Mouse (Mus musculus) induced T-regulatory cell, adult 2 months (primary cell): ENCODE results near the gene Tmem30c.
A peak's percentile ranks its signal among the peaks of the same experiment; 100 is the strongest.

Source experiments
- DNase-seq: peaks from one replicate; pipeline ENCODE4 v3.0.0-alpha.2; 2012; ENCODE audit warnings: low read depth

The Tmem30c gene

GRCm38 (mm10) chr16:57295216-57295934 lies 2.7 kb upstream of the Tmem30c start:
- no peak for DNase-seq

GRCm38 (mm10) chr16:57292296-57292695 lies 369 bp downstream of the Tmem30c start:
- no peak for DNase-seq

GRCm38 (mm10) chr16:57291696-57292095 lies 969 bp downstream of the Tmem30c start:
- peak; percentile 10 for DNase-seq

GRCm38 (mm10) chr16:57281417-57281816 lies 11.2 kb downstream of the Tmem30c start:
- DNase-seq: no peak

GRCm38 (mm10) chr16:57280221-57281217 lies 12.1 kb downstream of the Tmem30c start:
- no peak for DNase-seq

GRCm38 (mm10) chr16:57278976-57279626 lies 13.6 kb downstream of the Tmem30c start:
- no peak for DNase-seq

- DNase-seq: no peak
Observed at GRCm38 (mm10) chr16:57269751-57270150, 22.9 kb downstream of the Tmem30c start.

GRCm38 (mm10) chr16:57268058-57268841 lies 24.4 kb downstream of the Tmem30c start:
- DNase-seq: no peak

GRCm38 (mm10) chr16:57267068-57267467 lies 25.6 kb downstream of the Tmem30c start:
- DNase-seq: no peak

GRCm38 (mm10) chr16:57260152-57260551 lies 32.5 kb downstream of the Tmem30c start:
- DNase-seq: no peak

GRCm38 (mm10) chr16:57259356-57260083 lies 33.1 kb downstream of the Tmem30c start:
- no peak for DNase-seq

GRCm38 (mm10) chr16:57251589-57252421 lies 40.9 kb downstream of the Tmem30c start:
- no peak for DNase-seq

- no peak for DNase-seq
Observed at GRCm38 (mm10) chr16:57250991-57251390, 41.7 kb downstream of the Tmem30c start.

- DNase-seq: no peak
Observed at GRCm38 (mm10) chr16:57247464-57247863, 45.2 kb downstream of the Tmem30c start.

- no peak for DNase-seq
Observed at GRCm38 (mm10) chr16:57246596-57246995, 46.1 kb downstream of the Tmem30c start.

- DNase-seq: peak; percentile 87
Observed at GRCm38 (mm10) chr16:57243858-57244248, 48.8 kb downstream of the Tmem30c start.

GRCm38 (mm10) chr16:57243205-57243857 lies 49.3 kb downstream of the Tmem30c start:
- DNase-seq: peak; percentile 56

GRCm38 (mm10) chr16:57242857-57243204 lies 49.8 kb downstream of the Tmem30c start:
- DNase-seq: no peak

GRCm38 (mm10) chr16:57235871-57236510 lies 56.7 kb downstream of the Tmem30c start:
- DNase-seq: no peak
